Mouse (Mus musculus): ENCODE data around the gene Alk.

Alk gene

DNA sequence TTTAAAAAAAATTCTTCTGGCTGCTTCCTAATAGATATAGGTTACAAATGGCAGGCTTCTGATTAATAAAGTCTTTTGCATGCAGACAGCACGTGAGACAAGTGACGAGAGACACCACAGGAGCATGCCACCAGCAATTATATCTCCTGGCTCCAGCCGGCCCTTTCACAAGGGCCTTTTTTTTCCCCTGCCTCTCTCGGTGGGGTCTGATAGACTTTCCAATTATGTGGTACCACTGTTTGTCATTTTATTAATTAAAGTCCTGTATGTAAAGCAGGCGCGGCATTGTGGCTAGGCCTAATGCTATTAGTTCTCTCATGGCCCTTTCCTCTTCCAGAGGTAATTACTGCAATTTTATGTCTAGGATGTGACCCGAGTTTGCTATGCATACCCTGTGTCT is 630.7 kb downstream of the Alk start:
- no peak for DNase-seq (ENCODE audit: low spot score)

DNA sequence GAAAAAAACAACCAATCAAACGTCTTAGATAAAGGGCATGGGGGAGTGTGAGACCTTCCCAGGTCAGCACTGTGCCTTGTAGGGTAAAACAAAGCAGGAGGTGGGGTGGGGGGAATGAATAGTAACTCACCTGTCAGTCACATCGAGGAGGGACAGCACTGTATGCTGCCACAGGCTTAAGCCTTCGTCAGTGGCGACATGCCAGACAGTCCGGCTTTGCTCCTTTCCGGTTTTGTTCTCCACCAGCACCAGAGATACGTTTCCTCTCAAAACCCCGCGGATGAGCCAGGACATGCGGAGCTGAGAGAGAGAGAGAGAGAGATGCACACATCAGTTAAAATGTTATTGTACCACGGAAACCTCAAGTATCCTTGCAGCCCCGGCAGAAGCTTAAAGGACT is 637.1 kb downstream of the Alk start:
- no peak for DNase-seq (ENCODE audit: low spot score)

DNA sequence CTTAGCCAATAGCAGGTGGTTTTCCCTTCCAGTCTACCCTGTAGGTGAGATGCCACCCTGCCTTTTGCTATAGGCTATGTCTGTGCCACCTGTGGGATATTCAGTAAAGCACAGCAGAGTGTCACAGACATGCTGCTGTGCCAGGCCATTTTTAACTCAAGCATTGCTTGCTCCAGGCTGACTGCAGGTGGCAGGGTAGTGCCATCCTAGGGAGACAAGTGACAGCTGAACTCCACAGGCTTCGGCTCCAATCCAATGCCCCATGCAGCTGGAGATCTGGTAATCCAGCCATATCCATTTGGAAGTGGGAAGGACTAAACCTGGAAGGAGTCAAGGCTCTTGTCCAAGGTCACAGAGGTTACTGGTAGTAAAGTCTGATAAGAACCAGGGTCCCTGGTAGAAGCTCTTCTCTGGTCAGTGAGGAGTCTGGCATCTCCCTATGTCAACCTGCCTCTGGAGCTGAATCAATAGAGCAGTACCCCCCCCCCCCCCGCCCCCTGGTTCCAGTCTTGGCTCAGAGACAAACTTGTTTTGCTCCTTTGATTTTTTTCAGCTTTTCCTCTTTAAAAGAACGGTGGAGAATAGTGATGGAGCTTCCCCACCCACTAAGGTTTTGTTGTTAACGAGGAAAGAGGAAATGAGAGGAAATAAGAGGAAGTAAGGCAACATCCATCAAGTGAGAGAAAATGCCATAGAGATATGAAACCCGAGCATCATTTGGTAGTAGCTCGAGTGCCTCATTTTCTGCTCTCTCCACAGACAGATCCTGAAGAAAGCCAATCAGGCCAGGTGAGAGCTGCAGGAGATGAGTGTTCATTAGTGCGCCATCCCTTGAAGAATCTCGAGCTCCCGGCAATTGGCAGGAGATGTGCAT is 638.5 kb downstream of the Alk start:
- peak; percentile 22 for DNase-seq (ENCODE audit: low spot score)

DNA sequence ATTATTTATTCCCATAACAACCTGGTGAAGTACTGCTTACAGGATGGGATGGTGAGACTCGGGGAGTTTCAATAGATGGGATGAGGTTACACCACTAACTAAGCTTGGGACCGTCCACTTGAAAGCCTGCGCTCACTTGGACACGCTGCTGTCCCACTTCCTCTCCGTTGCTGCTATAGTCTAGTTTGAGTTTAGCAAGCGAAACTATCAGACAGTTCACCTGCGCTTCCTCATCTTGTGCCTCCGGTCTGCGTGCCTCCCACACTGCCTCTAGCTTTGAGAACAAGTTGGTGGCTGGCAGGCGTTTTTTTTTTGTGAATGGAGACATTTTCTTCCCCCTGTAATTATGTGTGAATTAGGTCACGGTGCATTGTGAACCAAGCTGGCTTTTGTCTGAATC is 639.8 kb downstream of the Alk start:
- no peak for DNase-seq (ENCODE audit: low spot score)

DNA sequence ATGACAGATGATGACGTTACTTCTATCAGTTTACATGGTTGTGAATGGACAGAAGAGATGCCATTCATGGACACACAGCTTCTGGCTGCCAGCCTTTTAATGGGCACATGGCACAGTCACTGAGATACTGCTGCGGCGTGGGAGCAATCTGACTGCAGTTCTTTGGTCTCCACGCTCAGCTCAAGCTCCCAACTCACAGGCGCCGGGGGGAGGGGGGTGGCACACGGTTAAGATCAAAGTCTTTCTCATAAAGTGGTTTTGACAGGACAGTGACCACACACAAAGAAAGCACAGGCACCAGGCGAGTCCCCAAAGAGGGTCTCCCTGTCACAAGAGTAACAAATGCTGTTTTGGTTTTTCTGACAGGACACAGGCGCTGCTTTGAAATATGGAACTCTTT is 641.7 kb downstream of the Alk start:
- no peak for DNase-seq (ENCODE audit: low spot score)

DNA sequence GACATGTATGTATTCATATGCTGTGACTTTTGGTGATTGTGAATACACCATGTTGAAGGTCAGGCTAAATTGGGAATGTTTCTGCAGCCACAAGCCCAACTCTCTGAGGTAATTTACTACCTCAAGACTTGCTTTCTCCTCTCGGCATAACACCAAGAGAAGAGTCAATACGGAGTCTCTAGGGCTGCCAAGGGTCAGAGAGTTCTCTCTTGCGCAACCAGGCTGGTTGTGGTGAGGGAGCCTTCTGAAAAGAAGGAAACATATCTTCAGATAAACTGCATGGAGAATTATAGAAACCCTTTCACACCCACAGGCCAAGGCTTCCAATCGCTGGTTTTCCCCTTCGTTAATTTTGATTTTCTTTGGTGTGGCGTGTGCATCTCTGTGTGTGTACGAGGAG is 649.4 kb downstream of the Alk start:
- DNase-seq (ENCODE audit: low spot score) = no peak

DNA sequence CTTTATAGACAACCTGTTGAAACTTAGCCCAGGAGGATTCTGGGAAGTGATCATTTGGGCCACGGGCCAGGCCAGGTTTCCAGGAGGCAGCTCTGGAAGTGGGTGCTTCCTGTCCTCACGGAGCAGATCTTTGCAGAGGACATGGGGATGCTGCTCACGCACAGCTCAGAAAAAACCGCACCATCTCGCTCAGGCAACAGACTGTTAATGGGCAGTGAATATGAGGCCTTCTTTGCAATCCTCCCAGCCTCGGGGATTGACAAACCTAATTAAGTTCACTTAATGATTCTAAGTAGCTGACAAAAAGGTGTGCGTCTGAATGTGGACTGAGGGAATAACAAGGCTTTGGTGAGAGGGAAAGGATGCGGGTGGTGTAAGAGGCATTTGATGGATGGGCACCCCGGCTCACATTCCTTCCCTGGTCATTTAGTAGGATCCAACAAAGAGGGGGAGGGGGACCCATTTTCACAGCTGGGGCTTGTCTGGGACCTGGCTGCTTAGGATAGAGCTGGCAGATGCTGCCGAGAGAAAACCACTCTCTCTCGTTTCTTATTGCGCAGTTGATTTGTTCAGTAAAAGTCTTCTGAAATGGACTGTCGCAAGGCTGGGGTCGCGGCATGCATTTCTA is 650.1 kb downstream of the Alk start:
- no peak for DNase-seq (ENCODE audit: low spot score)

DNA sequence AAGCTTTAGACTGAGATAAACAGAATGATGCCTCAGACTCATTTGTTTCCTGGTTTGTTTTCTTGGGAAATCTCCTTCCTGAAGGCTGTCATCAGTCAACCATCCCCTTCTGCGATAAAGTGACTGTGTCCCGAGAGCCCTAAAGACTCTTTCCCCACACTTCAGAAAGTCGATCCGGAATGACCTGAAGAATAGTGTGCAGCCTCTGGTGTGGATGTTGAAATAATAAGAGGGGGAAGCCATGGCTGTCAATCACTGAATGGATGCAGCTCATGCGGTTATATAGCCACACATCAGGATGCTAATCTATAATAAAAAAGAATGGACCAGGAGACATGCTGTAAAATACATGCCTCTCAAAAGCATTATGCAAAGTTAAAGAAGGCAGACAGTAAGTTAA is 653.5 kb downstream of the Alk start:
- no peak for DNase-seq (ENCODE audit: low spot score)

DNA sequence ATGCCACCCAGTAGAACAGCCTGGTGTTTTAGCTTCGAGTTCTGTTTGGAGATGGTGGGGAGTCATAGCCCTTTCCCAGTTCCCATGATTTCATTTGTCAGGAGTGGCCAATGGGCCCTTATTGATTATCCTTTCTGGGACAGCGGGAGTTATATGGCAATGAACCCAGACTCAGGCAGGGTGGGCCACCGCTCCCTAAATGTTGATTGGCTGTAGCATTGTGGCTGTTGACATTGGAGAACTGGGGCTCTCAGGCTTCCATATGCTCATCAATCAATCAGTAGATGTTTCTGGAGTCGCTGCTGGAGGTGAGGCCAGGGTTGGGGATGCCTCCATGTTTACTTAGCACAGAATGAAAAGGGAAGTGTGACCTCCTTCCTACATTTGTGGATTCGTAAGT is 655.7 kb downstream of the Alk start:
- DNase-seq (ENCODE audit: low spot score) = no peak

DNA sequence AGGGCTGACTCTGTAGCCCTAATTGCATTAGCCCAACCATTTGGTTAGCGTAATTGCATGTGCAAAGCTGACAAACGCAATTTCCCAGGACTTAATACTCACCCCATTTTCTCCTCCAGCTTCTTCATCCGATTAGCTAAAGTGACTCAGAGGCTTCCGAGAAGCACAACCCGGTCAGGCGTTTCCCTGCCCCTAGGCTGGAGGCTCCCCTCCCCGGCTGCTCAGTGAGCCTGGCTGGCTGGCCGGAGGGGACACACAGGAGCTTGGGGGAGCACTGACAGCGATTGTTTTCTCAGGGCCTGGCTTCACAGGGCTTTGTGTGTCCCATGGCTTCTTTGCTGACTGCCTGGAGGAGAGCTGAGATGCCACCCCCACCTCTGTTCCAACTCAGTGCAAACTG is 657.0 kb downstream of the Alk start:
- no peak for DNase-seq (ENCODE audit: low spot score)

DNA sequence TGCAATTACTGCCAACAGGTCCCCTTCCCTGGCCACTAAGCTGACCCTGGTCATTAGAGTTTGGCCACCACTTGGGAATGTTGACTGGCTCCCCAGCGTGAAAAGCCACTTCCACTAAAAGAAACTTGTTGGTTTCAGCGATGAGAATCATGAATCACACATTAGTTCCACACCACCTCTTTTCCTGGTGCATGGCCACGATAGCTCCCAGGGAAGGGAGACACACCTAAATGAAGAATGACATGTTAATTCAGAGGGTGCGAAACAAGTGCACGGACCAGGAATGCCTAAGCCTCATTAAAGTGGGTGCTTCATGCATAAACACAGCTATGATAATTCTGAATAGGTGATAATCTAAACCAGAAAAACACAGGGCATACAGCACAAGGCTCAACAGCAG is 660.4 kb downstream of the Alk start:
- DNase-seq (ENCODE audit: low spot score) = no peak

DNA sequence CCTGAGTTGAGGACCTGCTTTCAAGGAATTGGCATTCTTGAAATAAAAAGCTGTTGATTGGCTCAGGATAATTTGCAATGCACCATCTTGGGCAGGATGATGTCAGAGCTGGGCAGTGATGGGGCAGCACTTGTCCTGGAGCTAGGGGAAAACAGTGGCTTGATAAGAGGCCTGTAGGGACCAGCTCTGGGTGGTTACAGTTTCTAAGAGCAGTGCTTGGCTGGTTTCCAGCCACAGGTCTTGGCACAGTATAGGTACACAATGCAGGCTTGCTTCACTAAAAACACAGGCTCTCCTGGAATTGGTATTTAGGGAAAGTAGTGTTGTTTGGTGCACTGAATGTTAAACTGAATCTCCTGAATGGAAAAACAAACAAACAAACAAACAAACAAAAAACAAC is 662.4 kb downstream of the Alk start:
- no peak for DNase-seq (ENCODE audit: low spot score)

DNA sequence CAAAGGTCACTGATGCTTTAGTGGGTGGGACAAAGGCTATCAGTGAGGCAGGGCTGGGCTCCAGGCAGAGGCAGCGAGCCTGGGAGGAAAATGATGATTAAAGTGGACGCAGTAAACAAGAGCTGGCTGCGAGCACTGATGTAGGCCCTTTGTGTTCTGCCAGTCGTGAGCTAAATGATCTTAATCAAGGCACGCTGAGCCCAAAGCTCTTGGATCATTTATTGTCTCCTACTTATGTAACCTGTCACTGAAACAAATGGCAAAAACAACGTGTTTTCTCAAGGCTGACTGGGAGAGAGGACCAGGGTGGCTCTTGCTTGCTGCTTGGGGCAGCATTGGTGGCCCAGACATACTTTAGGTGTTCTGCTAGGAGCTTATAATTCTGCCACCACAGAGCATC is 663.0 kb downstream of the Alk start:
- no peak for DNase-seq (ENCODE audit: low spot score)

DNA sequence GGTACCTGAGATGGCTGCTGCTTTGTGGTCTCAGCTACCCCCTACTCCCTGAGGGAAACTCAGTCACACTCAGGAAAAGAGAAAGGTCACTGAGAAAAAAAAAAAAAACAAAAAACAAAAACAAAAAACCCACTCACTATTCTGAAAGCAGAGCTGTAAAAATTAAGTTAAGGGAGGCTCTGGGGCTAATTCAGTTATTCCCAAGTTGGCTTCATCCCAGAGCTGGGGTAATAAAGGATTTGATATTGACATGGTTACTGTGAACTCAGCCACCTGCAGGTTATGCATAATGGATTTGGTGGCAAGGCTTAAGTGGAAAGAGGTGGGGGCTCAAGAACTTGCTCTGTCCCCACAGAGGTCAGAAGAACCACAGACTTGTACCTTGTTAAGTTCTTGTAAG is 667.7 kb downstream of the Alk start:
- DNase-seq (ENCODE audit: low spot score) = no peak

DNA sequence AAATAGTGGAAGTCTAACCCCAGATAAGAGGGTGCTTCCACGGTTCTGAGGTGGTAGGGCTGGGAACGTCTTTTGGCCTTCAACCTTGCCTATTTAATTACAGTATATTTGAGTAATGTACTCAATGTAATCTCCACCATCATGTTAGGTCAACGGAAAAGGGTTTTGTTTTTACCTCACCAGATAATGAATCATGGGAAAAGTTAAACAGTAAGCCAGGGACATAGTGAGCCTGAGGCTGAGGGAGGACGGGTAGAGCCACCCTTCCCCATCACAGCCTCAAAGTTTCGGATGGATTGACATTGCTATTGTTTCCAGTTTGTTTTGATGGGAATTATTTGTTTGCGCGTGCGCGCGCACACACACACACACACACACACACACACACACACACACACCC is 668.6 kb downstream of the Alk start:
- no peak for DNase-seq (ENCODE audit: low spot score)

DNA sequence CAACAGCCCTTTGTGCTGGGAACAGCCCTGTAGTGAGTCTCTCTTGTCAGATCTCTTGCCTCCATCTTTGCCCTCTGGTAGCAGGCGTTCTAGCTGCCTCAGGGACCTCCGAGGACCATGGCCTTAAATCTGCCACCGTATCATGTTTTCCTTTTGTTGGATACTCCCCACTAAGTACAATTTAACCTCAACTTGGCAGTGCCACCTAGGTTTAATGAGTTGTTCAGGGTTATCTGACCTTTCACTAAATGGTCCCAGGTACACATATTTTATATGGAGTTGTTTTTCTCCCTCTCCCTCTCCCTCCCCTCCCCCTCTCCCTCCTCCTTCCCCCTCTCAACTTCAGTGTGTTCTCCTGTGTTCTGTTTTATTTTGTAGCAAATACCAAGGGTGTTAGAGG is 669.1 kb downstream of the Alk start:
- no peak for DNase-seq (ENCODE audit: low spot score)

DNA sequence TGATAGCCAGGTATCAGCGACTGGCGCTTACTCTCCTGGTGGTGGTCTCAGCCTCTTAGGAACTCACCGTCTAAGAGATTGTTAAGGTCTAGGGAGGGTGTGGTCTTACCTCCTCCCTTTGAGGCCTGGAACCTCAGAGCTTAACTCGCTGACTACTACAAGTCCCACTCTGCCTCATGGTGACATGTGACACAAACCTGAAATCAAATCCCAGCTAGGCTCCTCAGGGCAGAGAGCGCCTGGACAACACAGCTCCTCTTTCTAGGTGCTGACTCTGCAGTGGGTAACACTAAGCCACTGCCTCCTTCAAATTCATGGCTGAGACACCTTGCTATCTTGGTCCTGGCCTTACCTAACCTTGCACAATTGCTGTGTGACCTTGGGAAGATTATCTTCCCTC is 689.5 kb downstream of the Alk start:
- no peak for DNase-seq (ENCODE audit: low spot score)

DNA sequence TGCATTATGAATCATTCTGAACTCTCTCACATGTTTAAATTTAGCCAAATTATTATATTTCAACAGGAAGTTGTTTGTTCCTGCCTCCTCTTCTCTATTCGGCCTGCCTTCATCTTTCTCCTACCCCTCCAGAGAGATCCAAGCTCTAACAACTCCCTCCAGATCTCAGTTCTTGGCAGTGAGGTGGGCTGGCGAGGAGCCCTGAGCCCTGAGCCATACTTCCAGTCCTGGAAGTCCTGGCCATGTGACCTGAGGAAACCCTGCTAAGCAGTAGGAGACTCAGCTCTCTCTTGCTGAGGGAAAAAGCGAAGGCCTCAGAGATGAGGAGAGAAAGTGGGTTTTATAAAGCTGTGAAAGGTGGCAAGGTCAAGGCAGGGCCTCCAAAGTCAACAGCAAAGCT is 689.9 kb downstream of the Alk start:
- no peak for DNase-seq (ENCODE audit: low spot score)

DNA sequence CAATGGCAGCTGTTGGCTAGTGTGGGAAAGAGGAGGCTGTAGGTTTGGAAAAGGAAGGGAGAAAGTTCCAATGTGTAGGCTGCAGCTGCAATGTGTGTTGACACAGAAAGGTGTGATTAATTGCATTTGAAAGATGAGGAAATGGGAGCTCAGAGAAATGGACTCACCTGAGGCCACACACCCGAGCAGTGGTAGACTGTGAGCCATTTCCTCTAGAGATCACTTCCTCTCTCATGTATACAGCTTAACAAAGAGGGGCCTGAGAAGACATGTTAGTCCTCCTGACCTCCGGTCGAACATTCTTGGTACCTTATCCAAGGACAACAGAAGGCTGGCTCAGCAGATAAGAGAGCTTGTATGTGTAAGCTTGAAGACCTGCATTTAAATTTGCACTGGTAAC is 691.2 kb downstream of the Alk start:
- DNase-seq (ENCODE audit: low spot score) = no peak

DNA sequence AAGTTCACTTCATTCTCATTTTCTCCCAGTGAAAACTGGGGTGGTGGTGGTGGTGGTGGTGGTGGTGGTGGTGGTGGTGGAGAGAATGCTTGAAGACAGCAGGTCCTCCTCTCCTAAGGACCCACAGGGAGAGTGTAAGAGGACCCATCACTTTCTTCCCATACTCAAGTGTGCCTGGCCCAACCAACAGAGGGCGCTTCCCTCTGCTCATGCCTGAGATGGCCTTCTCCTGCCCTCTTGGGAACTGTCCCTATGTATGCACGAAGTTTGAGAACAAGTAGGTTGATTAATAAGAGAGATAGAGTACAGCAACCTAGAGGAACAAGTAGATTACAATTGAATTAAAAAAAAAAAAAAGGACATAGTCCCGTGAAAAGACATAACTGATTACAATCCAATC is 695.3 kb downstream of the Alk start:
- no peak for DNase-seq (ENCODE audit: low spot score)

DNA sequence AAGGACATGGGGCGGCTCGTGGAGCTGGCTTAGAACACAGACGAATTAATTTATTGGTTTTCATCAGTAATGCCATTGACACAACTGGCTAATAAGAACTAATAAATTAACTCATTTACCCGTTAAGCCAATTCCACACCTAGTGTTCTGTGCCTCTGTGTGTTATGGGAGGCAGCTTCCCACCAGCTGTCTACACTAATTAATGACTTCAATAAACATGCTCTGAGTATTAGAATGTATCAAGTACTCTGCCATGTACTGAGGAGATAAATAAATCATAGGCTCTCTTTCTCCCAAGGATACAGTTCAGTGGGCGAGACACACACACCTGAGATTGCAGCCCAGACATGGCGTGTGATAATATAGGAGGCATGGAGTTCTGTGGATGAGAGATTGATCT is 723.1 kb downstream of the Alk start:
- no peak for DNase-seq (ENCODE audit: low spot score)

DNA sequence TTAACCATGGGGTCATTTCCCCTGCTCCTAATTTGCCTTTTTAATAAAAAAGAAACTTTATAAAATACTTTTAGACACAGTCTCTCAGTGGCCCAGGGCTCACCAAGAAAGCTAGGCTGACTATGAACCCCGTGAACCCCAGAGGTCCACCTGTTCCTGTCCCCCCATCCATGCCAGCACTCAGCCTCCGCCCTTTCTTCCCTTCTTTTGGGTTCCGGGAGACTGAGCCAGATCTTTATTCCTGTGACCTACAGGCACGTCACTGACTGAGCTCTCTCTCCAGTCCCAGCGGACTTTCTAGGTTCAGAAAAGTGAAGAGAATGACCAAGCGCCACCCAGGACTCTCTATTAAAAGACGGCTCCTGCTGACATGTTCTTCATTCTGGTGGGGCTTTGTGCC is 728.9 kb downstream of the Alk start:
- no peak for DNase-seq (ENCODE audit: low spot score)

DNA sequence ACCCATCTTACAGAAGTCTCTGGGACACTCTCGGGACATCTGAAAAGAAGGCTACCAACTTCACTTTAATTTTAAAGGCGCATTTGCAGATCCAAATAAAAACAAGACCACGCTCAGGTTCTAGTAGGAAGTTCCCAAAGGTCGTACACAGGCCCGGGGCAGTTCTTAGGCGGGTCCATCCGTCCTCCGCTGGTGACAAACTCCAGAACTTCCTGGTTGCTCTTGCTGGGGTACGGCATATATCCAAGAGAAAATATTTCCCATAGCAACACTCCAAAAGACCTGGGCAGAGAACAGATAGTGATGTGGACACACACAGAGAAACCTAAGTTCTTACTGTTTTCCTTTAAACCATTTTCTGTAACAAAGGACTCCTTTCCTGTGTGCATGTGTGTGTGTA is 729.6 kb downstream of the Alk start:
- no peak for DNase-seq (ENCODE audit: low spot score)

DNA sequence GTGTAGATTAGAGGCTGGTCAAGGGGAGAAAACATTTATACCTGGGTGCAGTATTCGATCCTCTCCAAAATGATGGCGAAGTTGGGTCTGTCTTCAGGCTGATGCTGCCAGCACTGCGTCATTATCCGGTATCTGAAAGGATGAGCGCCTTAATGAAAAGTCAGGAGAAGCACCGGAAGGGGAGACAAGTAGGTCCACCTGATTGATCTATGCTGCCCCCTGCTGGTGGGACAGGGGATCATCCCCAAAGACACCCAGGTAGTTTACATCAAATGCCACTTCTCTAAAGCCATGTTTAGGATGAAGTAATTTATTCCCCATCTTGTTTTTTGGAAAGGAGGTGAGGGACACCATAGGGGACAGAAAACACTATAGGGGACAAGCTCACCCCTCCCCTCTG is 730.4 kb downstream of the Alk start:
- DNase-seq (ENCODE audit: low spot score) = peak; percentile 32

Data from left cerebral cortex, adult 11 months (tissue).